Mouse (Mus musculus): ENCODE measurements around the gene Tsku.

- no peak for TF ChIP-seq HCFC1 (IDR thresholded peaks at IDR 0.05; ENCODE audit: borderline replicate concordance, insufficient read depth, low read length)
- no peak for TF ChIP-seq ZNF384 (IDR thresholded peaks at IDR 0.05; ENCODE audit: low read depth, low read length)
- TF ChIP-seq CHD2 (IDR thresholded peaks at IDR 0.05; ENCODE audit: low read depth, low read length) = no peak
Observed at GRCm38 (mm10) chr7:98307411-98307810, 53.7 kb downstream of the Tsku start.
